10 mouse cellular contexts compared by ENCODE assay signal in genomic region chr16:95350499-95350898, GRCm38 (mm10).
DNase-seq lines count a peak whose midpoint lies in the region; ATAC-seq and TF ChIP-seq lines count a peak whose summit lies in the region.
"Had no signal": no experiment of that assay in that cellular context is flagged by ENCODE, and none has a peak within 500 bp of the region (broad histone marks: within the 10 kb centered on the region; RNA-seq: fewer than 3 reads in every experiment).

No protein-coding gene starts in this region.

- DNase-seq in liver, adult 2 months (ENCODE audit: extremely low read depth, low read depth, low spot score), result peak; percentile 8
- peak; percentile 44 for DNase-seq in ZHBTc4 (ENCODE audit: low read depth, low spot score)
- peak; percentile 73 for DNase-seq in embryo, embryonic 11 days
- DNase-seq in liver, embryonic 13.5 days, result peak; percentile 11

- 26% methylated on average over 3 of the region's 3 CpGs for WGBS in liver, adult 2 months
- WGBS in liver, embryonic 12.5 days (ENCODE audit: insufficient replicate concordance), result 28% methylated on average over 3 of the region's 3 CpGs
- 31% methylated on average over 3 of the region's 3 CpGs for WGBS in hindbrain, embryonic 13.5 days
- WGBS in liver, embryonic 13.5 days (ENCODE audit: insufficient replicate concordance), result 29% methylated on average over 3 of the region's 3 CpGs
- WGBS in neural tube, embryonic 14.5 days, result 34% methylated on average over 3 of the region's 3 CpGs

- peaks cover 1% of the 10 kb centered on the region; the same call in 1 of the 2 replicates for H3K4me1 ChIP-seq in liver, adult 2 months (ENCODE audit: control insufficient read depth, insufficient read depth, low read length)
- peaks cover 20% of the 10 kb centered on the region for H3K4me1 ChIP-seq in liver, embryonic 12.5 days
- peaks cover 3% of the 10 kb centered on the region; the same call in 1 of the 2 replicates for H3K4me1 ChIP-seq in hindbrain, embryonic 13.5 days (replicated peaks)
- peaks cover 14% of the 10 kb centered on the region for H3K4me1 ChIP-seq in liver, embryonic 13.5 days (replicated peaks)
- 0 out of 2 replicates have a peak, but pooled peaks cover 3% of the 10 kb centered on the region for H3K4me1 ChIP-seq in neural tube, embryonic 14.5 days (ENCODE audit: control insufficient read depth, insufficient read depth, low read length)
- H3K4me1 ChIP-seq: liver, embryonic 15.5 days had no signal

- no peak overlapping the region for H3K4me3 ChIP-seq in liver, adult 2 months (ENCODE audit: insufficient read depth, low read depth, low read length)
- H3K4me3 ChIP-seq in liver, embryonic 12.5 days, result no peak overlapping the region
- H3K4me3 ChIP-seq in hindbrain, embryonic 13.5 days, result no peak overlapping the region
- no peak overlapping the region for H3K4me3 ChIP-seq in liver, embryonic 13.5 days (replicated peaks)
- H3K4me3 ChIP-seq in neural tube, embryonic 14.5 days (ENCODE audit: low read depth, low read length), result no peak overlapping the region
- H3K4me3 ChIP-seq: erythroblast, embryonic 14.5 days; liver, embryonic 15.5 days had no signal

- no peak overlapping the region for H3K27ac ChIP-seq in liver, adult 2 months (replicated peaks; ENCODE audit: insufficient read depth, low read depth, low read length)
- H3K27ac ChIP-seq in liver, embryonic 12.5 days, result no peak overlapping the region
- H3K27ac ChIP-seq in hindbrain, embryonic 13.5 days, result no peak overlapping the region
- no peak overlapping the region for H3K27ac ChIP-seq in liver, embryonic 13.5 days
- H3K27ac ChIP-seq in neural tube, embryonic 14.5 days (ENCODE audit: low read depth, low read length), result no peak overlapping the region
- H3K27ac ChIP-seq: liver, embryonic 15.5 days had no signal

- no peak for TF ChIP-seq POLR2A in liver, adult 2 months (IDR thresholded peaks at IDR 0.05; ENCODE audit: extremely low read depth, insufficient read depth, low read length)

- no peaks in the 10 kb centered on the region for H3K36me3 ChIP-seq in liver, adult 2 months (ENCODE audit: control insufficient read depth, insufficient read depth, low read length)
- no peaks in the 10 kb centered on the region for H3K36me3 ChIP-seq in liver, embryonic 12.5 days
- H3K36me3 ChIP-seq in hindbrain, embryonic 13.5 days, result no peaks in the 10 kb centered on the region
- no peaks in the 10 kb centered on the region for H3K36me3 ChIP-seq in liver, embryonic 13.5 days
- no peaks in the 10 kb centered on the region for H3K36me3 ChIP-seq in neural tube, embryonic 14.5 days (ENCODE audit: control insufficient read depth, insufficient read depth, low read length)
- H3K36me3 ChIP-seq: liver, embryonic 15.5 days had no signal

- no peak for ATAC-seq in liver, embryonic 12.5 days
- peak; percentile 52; the same call in 1 of the 2 replicates for ATAC-seq in hindbrain, embryonic 13.5 days (ENCODE audit: low FRiP score)
- ATAC-seq in liver, embryonic 13.5 days (ENCODE audit: low read depth), result no peak
- peak; percentile 51; the same call in 1 of the 2 replicates for ATAC-seq in neural tube, embryonic 14.5 days (ENCODE audit: low read depth)
- ATAC-seq in erythroid progenitor cell, adult 5-6 weeks (replicated peaks; ENCODE audit: low FRiP score, poor library complexity, severe bottlenecking), result no peak

- no peaks in the 10 kb centered on the region for H3K79me2 ChIP-seq in liver, adult 2 months (ENCODE audit: control insufficient read depth, insufficient read depth, low read length)

- no peaks in the 10 kb centered on the region for H3K27me3 ChIP-seq in liver, adult 2 months (ENCODE audit: control insufficient read depth, insufficient read depth, low read length)
- no peaks in the 10 kb centered on the region for H3K27me3 ChIP-seq in liver, embryonic 12.5 days (replicated peaks)
- H3K27me3 ChIP-seq in hindbrain, embryonic 13.5 days, result no peaks in the 10 kb centered on the region
- no peaks in the 10 kb centered on the region for H3K27me3 ChIP-seq in liver, embryonic 13.5 days
- no peaks in the 10 kb centered on the region for H3K27me3 ChIP-seq in neural tube, embryonic 14.5 days (ENCODE audit: control insufficient read depth, insufficient read depth, low read length)
- H3K27me3 ChIP-seq: liver, embryonic 15.5 days had no signal

- H3K4me2 ChIP-seq in liver, embryonic 12.5 days, result no peak overlapping the region
- H3K4me2 ChIP-seq in hindbrain, embryonic 13.5 days, result no peak overlapping the region
- H3K4me2 ChIP-seq in liver, embryonic 13.5 days, result no peak overlapping the region
- H3K4me2 ChIP-seq in neural tube, embryonic 14.5 days (ENCODE audit: low read depth, low read length), result no peak overlapping the region
- H3K4me2 ChIP-seq: liver, embryonic 15.5 days had no signal

- peak; percentile 88 for TF ChIP-seq CTCF in liver, adult 2 months (IDR thresholded peaks at IDR 0.05; ENCODE audit: low read depth, low read length)

- no peaks in the 10 kb centered on the region for H3K9me3 ChIP-seq in liver, embryonic 12.5 days (replicated peaks)
- H3K9me3 ChIP-seq in hindbrain, embryonic 13.5 days, result no peaks in the 10 kb centered on the region
- no peaks in the 10 kb centered on the region for H3K9me3 ChIP-seq in liver, embryonic 13.5 days (replicated peaks)
- H3K9me3 ChIP-seq in neural tube, embryonic 14.5 days (ENCODE audit: control insufficient read depth, low read length), result no peaks in the 10 kb centered on the region
- H3K9me3 ChIP-seq: liver, embryonic 15.5 days had no signal

- H3K9ac ChIP-seq in liver, adult 2 months (ENCODE audit: low read depth, low read length), result no peak overlapping the region
- H3K9ac ChIP-seq in liver, embryonic 12.5 days, result no peak overlapping the region
- no peak overlapping the region for H3K9ac ChIP-seq in hindbrain, embryonic 13.5 days
- no peak overlapping the region for H3K9ac ChIP-seq in liver, embryonic 13.5 days
- no peak overlapping the region for H3K9ac ChIP-seq in neural tube, embryonic 14.5 days (replicated peaks; ENCODE audit: low read depth, low read length)
- H3K9ac ChIP-seq: liver, embryonic 15.5 days had no signal

Comparison
In these comparisons a context has a peak if more than half of its experiments do, and no peak if none do; other contexts are left out.
1. DNase-seq: peak in every context shown above with its lines; median percentile 73 in embryo, embryonic 11 days; 44 in ZHBTc4; 11 in liver, embryonic 13.5 days; 8 in liver, adult 2 months.
2. ATAC-seq: peak in hindbrain, embryonic 13.5 days (single experiment) and neural tube, embryonic 14.5 days (single experiment); none in liver, embryonic 12.5 days (single experiment), liver, embryonic 13.5 days (single experiment) and erythroid progenitor cell, adult 5-6 weeks (single experiment).